Mouse (Mus musculus) CD4-positive naive resting alpha-beta T cell, adult 76 days (primary cell): ENCODE results near the gene Il22. TPM values are rescaled to one million over a fixed set of nuclear protein-coding genes. Genes with fewer than 3 reads are reported as not detected.

ENCODE experiments used
- total RNA-seq: library from RNA; stranded (reverse); gene quantifications from one replicate; pipeline ENCODE4 v1.2.4, GENCODE M21; 2023

Il22 gene
- total RNA-seq: not detected

GRCm38 (mm10) chr10:118204642-118205041, at the start of gene Il22:
Gene Il22, plus strand, starts transcription at chr10:118204942.

GRCm38 (mm10) chr10:118240680-118241079, 35.9 kb downstream of the Il22 start, which contains the start of gene Gm32717:
Gene Gm32717, minus strand, starts transcription at chr10:118240780.

GRCm38 (mm10) chr10:118258388-118258787, 53.6 kb downstream of the Il22 start, which contains the start of gene Gm32802:
Gene Gm32802, plus strand, starts transcription at chr10:118258688.

Other genes starting within 250 kb of the Il22 start
- 10.8 TPM for gene Mdm1, start 63.1 kb upstream of the Il22 start, total RNA-seq
- gene Gm32717, start 35.8 kb downstream of the Il22 start, total RNA-seq: 0.64 TPM
- gene Gm32802, start 53.7 kb downstream of the Il22 start, total RNA-seq: 0.64 TPM
- not detected for gene Iltifb, start 90.1 kb downstream of the Il22 start, total RNA-seq
- not detected for gene Gm9040, start 122.0 kb downstream of the Il22 start, total RNA-seq
- gene Gm9044, start 127.5 kb downstream of the Il22 start, total RNA-seq: not detected
- gene Gm9045, start 132.9 kb downstream of the Il22 start, total RNA-seq: not detected
- gene Gm9046, start 138.3 kb downstream of the Il22 start, total RNA-seq: not detected
- gene Gm9048, start 143.7 kb downstream of the Il22 start, total RNA-seq: not detected
- gene Gm9049, start 149.2 kb downstream of the Il22 start, total RNA-seq: not detected
- gene Ifng, start 236.1 kb downstream of the Il22 start, total RNA-seq: 2.1 TPM